Mouse (Mus musculus): Measurements from ENCODE around the gene Wwox.

DNA sequence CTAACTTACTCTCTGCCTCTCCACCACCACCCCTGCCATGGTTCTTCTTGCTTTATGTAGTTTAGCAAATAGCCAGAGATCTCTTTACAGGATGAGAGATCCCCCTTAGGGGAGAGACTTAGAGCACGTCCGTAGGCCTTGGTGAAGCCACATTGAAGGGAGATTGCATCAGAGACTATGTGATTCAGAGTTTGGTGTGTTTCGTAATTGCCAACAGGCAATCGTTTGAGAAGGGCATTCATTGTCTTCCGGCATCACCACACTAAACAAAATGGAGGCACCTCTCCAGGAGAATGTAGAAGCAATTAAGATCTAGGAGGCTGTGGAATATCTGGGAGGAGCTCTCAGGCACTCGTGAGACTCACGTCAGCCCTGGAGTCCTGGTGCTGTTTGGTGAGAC lies 408.2 kb downstream of the Wwox start:
- TF ChIP-seq HCFC1 (IDR thresholded peaks at IDR 0.05; ENCODE audit: borderline replicate concordance, insufficient read depth, low read length), result no peak
- TF ChIP-seq ZC3H11A (IDR thresholded peaks at IDR 0.05; ENCODE audit: borderline replicate concordance, low read depth, low read length), result no peak

Data from ES-E14 (cell line).